Mouse (Mus musculus): Measurements from ENCODE around the gene Chat. TPM values are rescaled to one million over a fixed set of nuclear protein-coding genes. Genes with fewer than 3 reads are reported as not detected.

Gene Chat
- polyA plus RNA-seq, 1 experiment from 2014 or later, result 3.4 TPM

GRCm38 (mm10) chr14:32380099-32380480 is 85.7 kb downstream of the Chat start:
- Histone ChIP-seq H3K27me3 (ENCODE audit: control insufficient read depth, insufficient read depth, low read length) (peaks cover 6% of the 10 kb centered on the region; the same call in 1 of the 2 replicates), H3K9me3 (ENCODE audit: control insufficient read depth, low read length) (no peaks in the 10 kb centered on the region), H3K4me3 (replicated peaks; ENCODE audit: low read length) (no peak overlapping the region), H3K27ac (no peak overlapping the region), H3K36me3 (replicated peaks; ENCODE audit: control insufficient read depth, insufficient read depth) (no peaks in the 10 kb centered on the region), H3K4me1 (replicated peaks; ENCODE audit: control insufficient read depth, insufficient read depth, low read length) (peaks cover 24% of the 10 kb centered on the region), H3K9ac (no peak overlapping the region), H3K4me2 (replicated peaks) (no peak overlapping the region)
- DNase-seq (ENCODE audit: low spot score) (no peak), ATAC-seq (ENCODE audit: low FRiP score) (no peak)
- WGBS, result 56% methylated on average over 3 of the region's 3 CpGs

- H3K36me3 ChIP-seq (replicated peaks; ENCODE audit: control insufficient read depth, insufficient read depth), result no peaks in the 10 kb centered on the region
- no peaks in the 10 kb centered on the region for H3K9me3 ChIP-seq (ENCODE audit: control insufficient read depth, low read length)
- H3K4me3 ChIP-seq (replicated peaks; ENCODE audit: low read length), result no peak overlapping the region
- H3K27ac ChIP-seq, result no peak overlapping the region
- ATAC-seq (ENCODE audit: low FRiP score) (no peak), DNase-seq (ENCODE audit: low spot score) (no peak)
- H3K4me1 ChIP-seq (replicated peaks; ENCODE audit: control insufficient read depth, insufficient read depth, low read length), result peaks cover 24% of the 10 kb centered on the region
- H3K27me3 ChIP-seq (ENCODE audit: control insufficient read depth, insufficient read depth, low read length), result peaks cover 6% of the 10 kb centered on the region; the same call in 1 of the 2 replicates
- WGBS, result 12% methylated on average over 22 of the region's 22 CpGs
- H3K9ac ChIP-seq, result no peak overlapping the region
- peak overlapping the region; percentile 22; the same call in 1 of the 2 replicates for H3K4me2 ChIP-seq (replicated peaks)
Measured at GRCm38 (mm10) chr14:32379395-32380098, 86.2 kb downstream of the Chat start.

- 88% methylated on average over 2 of the region's 2 CpGs for WGBS
- Histone ChIP-seq H3K36me3 (replicated peaks; ENCODE audit: control insufficient read depth, insufficient read depth) (no peaks in the 10 kb centered on the region), H3K4me3 (replicated peaks; ENCODE audit: low read length) (no peak overlapping the region), H3K27ac (no peak overlapping the region), H3K9me3 (ENCODE audit: control insufficient read depth, low read length) (no peaks in the 10 kb centered on the region), H3K4me2 (replicated peaks) (no peak overlapping the region), H3K4me1 (replicated peaks; ENCODE audit: control insufficient read depth, insufficient read depth, low read length) (no peaks in the 10 kb centered on the region), H3K27me3 (ENCODE audit: control insufficient read depth, insufficient read depth, low read length) (no peaks in the 10 kb centered on the region), H3K9ac (no peak overlapping the region)
- no peak for ATAC-seq (ENCODE audit: low FRiP score)
- DNase-seq (ENCODE audit: low spot score), result no peak
Measured at GRCm38 (mm10) chr14:32372510-32372909, 93.3 kb downstream of the Chat start.

- H3K27me3 ChIP-seq (ENCODE audit: control insufficient read depth, insufficient read depth, low read length), result no peaks in the 10 kb centered on the region
- no peak overlapping the region for H3K4me2 ChIP-seq (replicated peaks)
- DNase-seq (ENCODE audit: low spot score) (no peak), ATAC-seq (ENCODE audit: low FRiP score) (no peak)
- no peak overlapping the region for H3K27ac ChIP-seq
- WGBS, result 76% methylated on average over 7 of the region's 7 CpGs
- no peak overlapping the region for H3K4me3 ChIP-seq (replicated peaks; ENCODE audit: low read length)
- no peaks in the 10 kb centered on the region for H3K9me3 ChIP-seq (ENCODE audit: control insufficient read depth, low read length)
- no peak overlapping the region for H3K9ac ChIP-seq
- H3K4me1 ChIP-seq (replicated peaks; ENCODE audit: control insufficient read depth, insufficient read depth, low read length), result no peaks in the 10 kb centered on the region
- no peaks in the 10 kb centered on the region for H3K36me3 ChIP-seq (replicated peaks; ENCODE audit: control insufficient read depth, insufficient read depth)
Measured at GRCm38 (mm10) chr14:32369756-32370155, 96.0 kb downstream of the Chat start.

GRCm38 (mm10) chr14:32364359-32364758 is 101.4 kb downstream of the Chat start:
- 51% methylated on average over 7 of the region's 7 CpGs for WGBS
- Histone ChIP-seq H3K4me3 (replicated peaks; ENCODE audit: low read length) (no peak overlapping the region), H3K36me3 (replicated peaks; ENCODE audit: control insufficient read depth, insufficient read depth) (no peaks in the 10 kb centered on the region), H3K9ac (no peak overlapping the region), H3K4me2 (replicated peaks) (no peak overlapping the region), H3K27ac (no peak overlapping the region), H3K27me3 (ENCODE audit: control insufficient read depth, insufficient read depth, low read length) (no peaks in the 10 kb centered on the region), H3K4me1 (replicated peaks; ENCODE audit: control insufficient read depth, insufficient read depth, low read length) (no peaks in the 10 kb centered on the region), H3K9me3 (ENCODE audit: control insufficient read depth, low read length) (peaks cover under 1% of the 10 kb centered on the region; the same call in 1 of the 2 replicates)
- ATAC-seq (ENCODE audit: low FRiP score) (no peak), DNase-seq (ENCODE audit: low spot score) (no peak)

Other genes with a start within 250 kb of the Chat start
- gene Ogdhl, start 144.0 kb downstream of the Chat start, polyA plus RNA-seq (2014; fragmentation: Nextera tagmentation; extraction: Ambion mirVana), result 17.1 and 19.7 TPM in 2 replicates
- 0.85 and 0.87 TPM in 2 replicates for gene 1700024G13Rik, start 77.6 kb downstream of the Chat start, polyA plus RNA-seq (2014; fragmentation: Nextera tagmentation; extraction: Ambion mirVana)
- 22.7 and 26.9 TPM in 2 replicates for gene Slc18a3, start 1.1 kb downstream of the Chat start, polyA plus RNA-seq (2014; fragmentation: Nextera tagmentation; extraction: Ambion mirVana)
- gene Ercc6, start 47.5 kb upstream of the Chat start, polyA plus RNA-seq (2014; fragmentation: Nextera tagmentation; extraction: Ambion mirVana), result 22.1 and 24.4 TPM in 2 replicates
- 56.5 and 63.2 TPM in 2 replicates for gene Prrxl1, start 133.4 kb upstream of the Chat start, polyA plus RNA-seq (2014; fragmentation: Nextera tagmentation; extraction: Ambion mirVana)
- 0.04 and 0.17 TPM in 2 replicates for gene 3425401B19Rik, start 219.3 kb upstream of the Chat start, polyA plus RNA-seq (2014; fragmentation: Nextera tagmentation; extraction: Ambion mirVana)